Mouse (Mus musculus) heart, embryonic 11.5 days (tissue): Measurements from ENCODE around the gene Ntn1. TPM values are rescaled to one million over a fixed set of nuclear protein-coding genes. Genes with fewer than 3 reads are reported as not detected.

ENCODE experiments used
- ATAC-seq: fragments of 200-750 bp; cut with Nextera tagmentation; replicated peaks from 2 replicates; pipeline ENCODE4 v1.8.0; 2017; ENCODE audit warnings: moderate library complexity; ENCODE audit not compliant: insufficient number of reproducible peaks, low FRiP score, low TSS enrichment
- H3K27ac ChIP-seq: fragments of 300-500 bp; sonication (generic); 2 replicates; pipeline ENCODE4 v1.5.1; 2014; ENCODE audit warnings: mild to moderate bottlenecking, low read depth, low read length
- H3K27me3 ChIP-seq: fragments of 300-500 bp; sonication (generic); 2 replicates; pipeline ENCODE4 v1.6.1; 2014; ENCODE audit warnings: mild to moderate bottlenecking, low read length, mixed read lengths; ENCODE audit not compliant: control insufficient read depth, insufficient read depth
- H3K36me3 ChIP-seq: fragments of 300-500 bp; sonication (generic); 2 replicates; pipeline ENCODE4 v1.6.1; 2014; ENCODE audit warnings: mild to moderate bottlenecking, low read length, moderate library complexity, mixed read lengths; ENCODE audit not compliant: control insufficient read depth, insufficient read depth
- H3K4me1 ChIP-seq: fragments of 300-500 bp; sonication (generic); 2 replicates; pipeline ENCODE4 v1.6.1; 2014; ENCODE audit warnings: low read length; ENCODE audit not compliant: control insufficient read depth, insufficient read depth
- H3K4me2 ChIP-seq: fragments of 300-500 bp; sonication (generic); 2 replicates; pipeline ENCODE4 v1.6.1; 2014; ENCODE audit warnings: mild to moderate bottlenecking, moderate library complexity
- H3K4me3 ChIP-seq: fragments of 300-500 bp; sonication (generic); 2 replicates; pipeline ENCODE4 v1.5.1; 2014; ENCODE audit warnings: low read depth, low read length
- H3K9ac ChIP-seq: fragments of 300-500 bp; sonication (generic); 2 replicates; pipeline ENCODE4 v1.6.1; 2014; ENCODE audit warnings: mild to moderate bottlenecking, low read depth, low read length, moderate library complexity
- H3K9me3 ChIP-seq: fragments of 300-500 bp; sonication (generic); replicated peaks from 2 replicates; pipeline ENCODE4 v1.6.1; 2016; ENCODE audit warnings: low read length; ENCODE audit not compliant: control insufficient read depth
- WGBS: fragments of 180-500 bp; shearing (Covaris S2); extraction: QIAGEN DNeasy Blood & Tissue Kit; methylation state at CpG from one replicate; pipeline ENCODE4 v1.1.7; 2014; ENCODE audit not compliant: insufficient replicate concordance; 5-methylcytosine and 5-hydroxymethylcytosine counted together
- polyA plus RNA-seq: library from polyadenylated mRNA; unstranded; fragments of >200 nt; fragmentation: Nextera tagmentation; extraction: Ambion mirVana; gene quantifications from 2 replicates; pipeline ENCODE4 v1.2.1, GENCODE M21; 2014

The Ntn1 gene
- polyA plus RNA-seq, 1 experiment from 2014 or later: 6.8 TPM

- WGBS: 75% methylated on average over 7 of the region's 7 CpGs
- Histone ChIP-seq H3K27ac (no peak overlapping the region), H3K36me3 (no peaks in the 10 kb centered on the region), H3K4me2 (no peak overlapping the region), H3K4me1 (no peaks in the 10 kb centered on the region), H3K4me3 (no peak overlapping the region), H3K9me3 (no peaks in the 10 kb centered on the region), H3K27me3 (no peaks in the 10 kb centered on the region), H3K9ac (no peak overlapping the region)
- no peak for ATAC-seq
Observed at GRCm38 (mm10) chr11:68321417-68321816, 79.2 kb downstream of the Ntn1 start.

GRCm38 (mm10) chr11:68315551-68316130 is 85.0 kb downstream of the Ntn1 start:
- H3K27me3 ChIP-seq: no peaks in the 10 kb centered on the region

DNA sequence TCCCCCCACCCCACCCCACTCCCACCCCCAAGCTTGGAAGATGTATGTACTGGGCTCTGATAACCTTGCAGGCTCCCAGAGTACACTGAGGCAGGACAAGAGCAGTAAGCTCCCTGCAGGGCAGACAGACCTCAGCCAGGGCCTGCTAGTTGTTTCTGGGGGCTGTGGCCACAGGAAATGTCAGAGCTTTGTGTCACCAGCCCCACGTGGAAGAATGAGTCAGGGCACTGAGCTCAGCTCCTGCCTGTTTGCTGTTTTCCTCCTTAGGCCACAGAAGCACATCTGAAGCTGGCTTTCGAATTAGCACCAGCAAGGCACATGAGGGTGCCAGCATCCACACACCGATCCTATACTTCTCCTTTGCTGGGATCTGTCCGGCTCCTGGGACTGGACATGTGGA is 86.8 kb downstream of the Ntn1 start:
- H3K4me1 ChIP-seq: peaks cover 14% of the 10 kb centered on the region
- H3K4me2 ChIP-seq: no peak overlapping the region
- no peak for ATAC-seq
- H3K27ac ChIP-seq: no peak overlapping the region
- H3K9me3 ChIP-seq: no peaks in the 10 kb centered on the region
- WGBS: 52% methylated on average over 4 of the region's 4 CpGs
- H3K4me3 ChIP-seq: no peak overlapping the region
- no peaks in the 10 kb centered on the region for H3K27me3 ChIP-seq
- H3K36me3 ChIP-seq: no peaks in the 10 kb centered on the region
- H3K9ac ChIP-seq: no peak overlapping the region

More at GRCm38 (mm10) chr11:68315551-68316130, 85.0 kb downstream of the Ntn1 start:
- no peak for ATAC-seq
- no peaks in the 10 kb centered on the region for H3K36me3 ChIP-seq
- peaks cover 14% of the 10 kb centered on the region for H3K4me1 ChIP-seq
- H3K4me3 ChIP-seq: no peak overlapping the region
- no peak overlapping the region for H3K27ac ChIP-seq
- no peaks in the 10 kb centered on the region for H3K9me3 ChIP-seq
- no peak overlapping the region for H3K9ac ChIP-seq
- H3K4me2 ChIP-seq: no peak overlapping the region
- WGBS: 67% methylated on average over 11 of the region's 11 CpGs

GRCm38 (mm10) chr11:68313065-68313464 is 87.6 kb downstream of the Ntn1 start:
- no peak overlapping the region for H3K27ac ChIP-seq
- WGBS: 25% methylated on average over 7 of the region's 7 CpGs
- peaks cover 14% of the 10 kb centered on the region for H3K4me1 ChIP-seq
- ATAC-seq: no peak
- H3K9me3 ChIP-seq: no peaks in the 10 kb centered on the region
- H3K27me3 ChIP-seq: no peaks in the 10 kb centered on the region
- no peak overlapping the region for H3K4me3 ChIP-seq
- H3K4me2 ChIP-seq: no peak overlapping the region
- H3K36me3 ChIP-seq: no peaks in the 10 kb centered on the region
- H3K9ac ChIP-seq: no peak overlapping the region

DNA sequence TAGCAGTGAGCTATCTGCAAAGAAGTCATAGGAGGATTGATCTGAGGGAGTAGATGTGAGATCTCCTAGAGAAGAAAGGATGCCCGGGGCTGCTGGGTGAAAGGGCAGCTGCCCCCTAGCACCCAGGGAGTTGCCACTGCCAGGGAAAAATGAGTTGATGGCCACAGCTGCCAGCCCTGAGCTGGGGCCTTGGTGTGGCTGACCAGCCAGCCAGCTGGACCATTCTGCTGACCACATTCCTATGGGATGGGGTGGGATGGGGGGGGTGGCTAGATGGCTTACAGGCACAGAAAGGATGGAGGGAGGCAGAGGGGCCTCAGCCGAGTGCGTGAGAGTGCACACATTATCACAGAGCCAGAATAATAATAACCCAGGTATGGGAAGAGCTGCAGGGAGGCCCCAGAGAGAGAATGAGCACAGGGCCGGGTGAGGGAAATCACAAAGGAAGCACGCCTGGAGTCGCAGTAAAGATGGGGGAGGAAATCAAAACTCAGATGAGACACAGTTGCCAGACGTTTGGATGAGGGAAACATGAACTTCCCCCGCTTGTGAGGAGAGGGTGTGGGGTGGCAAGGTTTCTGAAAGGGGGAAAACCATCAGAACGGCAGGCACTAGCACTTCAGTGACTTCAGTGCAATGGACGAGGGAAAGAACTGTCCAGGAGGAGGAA is 91.6 kb downstream of the Ntn1 start:
- peaks cover 11% of the 10 kb centered on the region for H3K4me1 ChIP-seq
- H3K36me3 ChIP-seq: no peaks in the 10 kb centered on the region
- no peaks in the 10 kb centered on the region for H3K9me3 ChIP-seq
- H3K4me2 ChIP-seq: no peak overlapping the region
- no peak overlapping the region for H3K27ac ChIP-seq
- no peak for ATAC-seq
- WGBS: 59% methylated on average over 10 of the region's 10 CpGs
- H3K9ac ChIP-seq: no peak overlapping the region
- no peak overlapping the region for H3K4me3 ChIP-seq
- no peaks in the 10 kb centered on the region for H3K27me3 ChIP-seq

DNA sequence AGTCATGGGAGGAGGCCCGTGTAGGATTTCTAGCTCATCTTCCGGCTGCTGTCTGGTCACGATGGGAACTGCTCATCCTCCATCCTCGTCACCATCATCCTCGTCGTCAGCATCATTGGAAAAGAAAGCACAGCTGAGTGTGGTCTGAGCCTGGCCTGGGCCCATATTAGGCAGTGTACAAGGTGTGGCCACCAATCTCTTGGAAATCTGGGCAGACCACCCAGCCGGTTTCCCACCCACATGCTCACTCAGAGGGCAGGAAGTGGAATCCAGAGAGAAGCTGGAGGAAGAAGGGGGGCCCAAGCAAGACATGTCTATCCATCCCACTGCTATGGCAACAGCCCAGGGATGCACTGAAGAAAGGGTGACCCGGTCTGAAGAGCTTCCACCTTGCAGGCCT is 94.6 kb downstream of the Ntn1 start:
- Histone ChIP-seq H3K36me3 (no peaks in the 10 kb centered on the region), H3K27ac (no peak overlapping the region), H3K27me3 (no peaks in the 10 kb centered on the region), H3K9me3 (no peaks in the 10 kb centered on the region), H3K4me1 (peaks cover 9% of the 10 kb centered on the region), H3K4me3 (no peak overlapping the region), H3K9ac (no peak overlapping the region), H3K4me2 (no peak overlapping the region)
- no peak for ATAC-seq
- WGBS: 77% methylated on average over 8 of the region's 8 CpGs

GRCm38 (mm10) chr11:68302323-68302722 is 98.3 kb downstream of the Ntn1 start:
- Histone ChIP-seq H3K27me3 (no peaks in the 10 kb centered on the region), H3K36me3 (no peaks in the 10 kb centered on the region), H3K9ac (no peak overlapping the region), H3K4me2 (no peak overlapping the region), H3K9me3 (no peaks in the 10 kb centered on the region), H3K27ac (no peak overlapping the region), H3K4me1 (peaks cover 9% of the 10 kb centered on the region), H3K4me3 (no peak overlapping the region)
- WGBS: 67% methylated on average over 7 of the region's 7 CpGs
- no peak for ATAC-seq

DNA sequence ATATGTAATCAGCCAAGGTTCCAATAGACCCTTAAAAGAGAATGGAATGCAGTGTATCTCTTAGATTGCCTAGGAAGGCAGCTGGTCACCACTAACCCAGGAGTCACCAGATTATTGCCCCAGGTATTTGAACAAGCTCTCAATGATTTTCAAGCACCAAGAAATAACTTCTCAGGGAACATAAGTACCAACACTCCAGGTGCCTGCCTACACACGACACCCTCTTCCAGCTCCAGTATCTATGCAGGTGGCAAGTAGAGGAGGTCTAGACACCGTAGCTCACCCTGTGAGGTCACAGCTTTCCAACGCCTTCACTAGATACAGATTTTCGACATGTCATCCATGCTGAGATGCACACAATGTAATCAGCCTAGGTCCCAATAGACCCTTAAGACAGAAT is 99.0 kb downstream of the Ntn1 start:
- Histone ChIP-seq H3K27ac (no peak overlapping the region), H3K36me3 (no peaks in the 10 kb centered on the region), H3K4me3 (no peak overlapping the region), H3K4me2 (no peak overlapping the region), H3K4me1 (peaks cover 9% of the 10 kb centered on the region), H3K27me3 (no peaks in the 10 kb centered on the region), H3K9ac (no peak overlapping the region), H3K9me3 (no peaks in the 10 kb centered on the region)
- WGBS: 66% methylated on average over 4 of the region's 4 CpGs
- ATAC-seq: no peak

DNA sequence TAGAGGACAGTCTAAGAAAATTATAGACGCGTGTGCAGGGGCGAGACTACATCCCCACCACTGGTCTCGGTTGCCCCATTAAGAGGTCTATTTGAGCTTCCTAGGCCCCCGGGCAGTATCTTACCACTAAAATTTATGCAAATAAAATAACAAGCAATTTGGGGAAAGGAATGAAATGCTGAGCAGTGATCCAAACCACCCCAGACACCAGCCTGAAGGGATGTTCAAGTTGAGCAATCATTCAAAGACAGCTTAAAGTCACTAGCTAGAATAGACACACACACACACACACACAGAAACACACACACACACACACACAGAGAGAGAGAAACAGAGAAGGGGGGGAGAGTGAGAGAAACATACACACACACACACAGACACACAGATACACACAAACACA is 105.1 kb downstream of the Ntn1 start:
- Histone ChIP-seq H3K9ac (no peak overlapping the region), H3K27ac (no peak overlapping the region), H3K9me3 (no peaks in the 10 kb centered on the region), H3K27me3 (no peaks in the 10 kb centered on the region), H3K4me1 (no peaks in the 10 kb centered on the region), H3K4me3 (no peak overlapping the region), H3K36me3 (no peaks in the 10 kb centered on the region), H3K4me2 (no peak overlapping the region)
- no peak for ATAC-seq
- WGBS: 83% methylated on average over 5 of the region's 5 CpGs
